Mouse (Mus musculus): ENCODE data around the gene Rbbp4.

DNA sequence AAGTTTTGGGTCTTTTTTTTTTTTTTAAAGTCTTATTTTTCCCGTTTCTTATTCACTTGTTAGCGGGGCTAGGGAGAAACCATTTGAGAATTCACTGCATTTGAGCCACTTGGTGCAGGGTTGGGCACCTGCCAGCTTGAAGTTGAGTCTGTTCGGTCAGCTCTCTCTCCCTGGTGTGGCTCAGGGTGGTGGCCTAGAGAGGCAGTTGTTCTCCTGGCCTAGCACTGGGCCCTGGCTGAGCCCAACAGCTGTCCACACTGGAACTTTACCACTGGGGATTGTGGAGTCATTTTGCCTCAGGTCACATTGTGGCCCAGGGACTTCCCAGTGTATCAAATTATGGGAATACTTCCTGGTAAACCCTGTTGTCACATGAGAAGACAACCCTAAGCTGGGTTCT lies 47.1 kb downstream of the Rbbp4 start:
- TF ChIP-seq CTCF (IDR thresholded peaks at IDR 0.05; ENCODE audit: low read depth, low read length) (no peak), POLR2A (IDR thresholded peaks at IDR 0.05; ENCODE audit: insufficient read depth, low read length) (no peak)
